16 mouse cellular contexts compared by ENCODE assay signal in genomic region chr5:27051250-27051649, GRCm38 (mm10).
DNase-seq lines count a peak whose midpoint lies in the region; ATAC-seq lines count a peak whose summit lies in the region.
"Had no signal": no experiment of that assay in that cellular context is flagged by ENCODE, and none has a peak within 500 bp of the region (broad histone marks: within the 10 kb centered on the region; RNA-seq: fewer than 3 reads in every experiment).

No protein-coding gene starts in this region.

- no peaks in the 10 kb centered on the region for H3K4me1 ChIP-seq in neural tube, embryonic 14.5 days (ENCODE audit: control insufficient read depth, insufficient read depth, low read length)
- H3K4me1 ChIP-seq in neural tube, embryonic 15.5 days: peaks cover 33% of the 10 kb centered on the region

- no peaks in the 10 kb centered on the region for H3K36me3 ChIP-seq in neural tube, embryonic 14.5 days (ENCODE audit: control insufficient read depth, insufficient read depth, low read length)
- no peaks in the 10 kb centered on the region for H3K36me3 ChIP-seq in neural tube, embryonic 15.5 days
- H3K36me3 ChIP-seq: embryonic facial prominence, embryonic 12.5 days; forebrain, embryonic 12.5 days; intestine, embryonic 15.5 days; neural tube, embryonic 13.5 days had no signal

- no peaks in the 10 kb centered on the region for H3K27me3 ChIP-seq in neural tube, embryonic 14.5 days (ENCODE audit: control insufficient read depth, insufficient read depth, low read length)
- no peaks in the 10 kb centered on the region; the same call in 1 of the 2 replicates for H3K27me3 ChIP-seq in neural tube, embryonic 15.5 days (replicated peaks)

- WGBS in neural tube, embryonic 14.5 days: 44% methylated on average over 3 of the region's 3 CpGs
- 41% methylated on average over 3 of the region's 3 CpGs for WGBS in neural tube, embryonic 15.5 days

- H3K4me2 ChIP-seq in neural tube, embryonic 14.5 days (ENCODE audit: low read depth, low read length): peak overlapping the region; percentile 14; the same call in 1 of the 2 replicates
- H3K4me2 ChIP-seq in neural tube, embryonic 15.5 days: peak overlapping the region; percentile 90
- H3K4me2 ChIP-seq: embryonic facial prominence, embryonic 12.5 days; forebrain, embryonic 12.5 days; intestine, embryonic 15.5 days; lung, embryonic 14.5 days; neural tube, embryonic 13.5 days had no signal

- H3K4me3 ChIP-seq in neural tube, embryonic 14.5 days (ENCODE audit: low read depth, low read length): no peak overlapping the region
- H3K4me3 ChIP-seq in neural tube, embryonic 15.5 days (replicated peaks): no peak overlapping the region
- H3K4me3 ChIP-seq: embryonic facial prominence, embryonic 12.5 days; forebrain, embryonic 12.5 days; intestine, embryonic 15.5 days; neural tube, embryonic 13.5 days had no signal

- ATAC-seq in frontal cortex, adult (ENCODE audit: low TSS enrichment): 0 out of 2 replicates have a peak, but pooled peaks have one; percentile 32
- ATAC-seq in neural tube, embryonic 14.5 days (ENCODE audit: low read depth): no peak
- ATAC-seq in neural tube, embryonic 15.5 days (ENCODE audit: low FRiP score): peak; percentile 35; the same call in 1 of the 2 replicates
- ATAC-seq: intestine, embryonic 15.5 days had no signal

- DNase-seq in frontal cortex, postnatal 25 days (ENCODE audit: low spot score in 2 of 2): no peak
- no peak for DNase-seq in neural tube, embryonic 10.5 days (ENCODE audit: extremely low spot score, low spot score)
- DNase-seq in cerebellum, postnatal 10 days: peak; percentile 70 to 73
- DNase-seq in urinary bladder, postnatal 10 days (ENCODE audit: low spot score): no peak
- no peak for DNase-seq in adipocyte (ENCODE audit: low spot score)
- DNase-seq: gastrocnemius, postnatal 36 days; kidney, postnatal 36 days; lung, embryonic 14.5 days; thymus, adult 18-20 months had no signal

- no peaks in the 10 kb centered on the region for H3K9me3 ChIP-seq in neural tube, embryonic 14.5 days (ENCODE audit: control insufficient read depth, low read length)
- no peaks in the 10 kb centered on the region for H3K9me3 ChIP-seq in neural tube, embryonic 15.5 days (replicated peaks)
- H3K9me3 ChIP-seq: embryonic facial prominence, embryonic 12.5 days; forebrain, embryonic 12.5 days; intestine, embryonic 15.5 days; neural tube, embryonic 13.5 days had no signal

- no peak overlapping the region for H3K9ac ChIP-seq in neural tube, embryonic 14.5 days (replicated peaks; ENCODE audit: low read depth, low read length)
- H3K9ac ChIP-seq in neural tube, embryonic 15.5 days (replicated peaks): no peak overlapping the region
- H3K9ac ChIP-seq: embryonic facial prominence, embryonic 12.5 days; forebrain, embryonic 12.5 days; intestine, embryonic 15.5 days; lung, embryonic 14.5 days; neural tube, embryonic 13.5 days had no signal

- no peak overlapping the region for H3K27ac ChIP-seq in neural tube, embryonic 14.5 days (ENCODE audit: low read depth, low read length)
- H3K27ac ChIP-seq in neural tube, embryonic 15.5 days (replicated peaks): no peak overlapping the region
- H3K27ac ChIP-seq: embryonic facial prominence, embryonic 12.5 days; forebrain, embryonic 12.5 days; intestine, embryonic 15.5 days; neural tube, embryonic 13.5 days had no signal

Comparison
In these comparisons a context has a peak if more than half of its experiments do, and no peak if none do; other contexts are left out.
1. DNase-seq: peak in cerebellum, postnatal 10 days (2 of 2); none in frontal cortex, postnatal 25 days (0 of 2), neural tube, embryonic 10.5 days (single experiment), urinary bladder, postnatal 10 days (single experiment) and adipocyte (single experiment).